ENCODE assay signal across 8 mouse cellular contexts in genomic region chr1:194619353-194620244, GRCm38 (mm10). TPM values are rescaled to one million over a fixed set of nuclear protein-coding genes. Genes with fewer than 3 reads are reported as not detected.
A peak's percentile ranks its signal among the peaks of the same experiment; 100 is the strongest.
DNase-seq lines count a peak whose midpoint lies in the region; ATAC-seq lines count a peak whose summit lies in the region.

No protein-coding gene starts in this region.

- ATAC-seq in hindbrain, embryonic 13.5 days (ENCODE audit: low FRiP score) = peak; percentile 95

- peak overlapping the region; percentile 97 for H3K9ac ChIP-seq in hindbrain, embryonic 13.5 days

- peaks cover 49% of the 10 kb centered on the region for H3K4me1 ChIP-seq in hindbrain, embryonic 13.5 days (replicated peaks)

- H3K36me3 ChIP-seq in hindbrain, embryonic 13.5 days = no peaks in the 10 kb centered on the region

- under 1% methylated on average over 62 of the region's 62 CpGs for WGBS in hindbrain, embryonic 13.5 days

- DNase-seq in ZHBTc4 (ENCODE audit: low read depth, low spot score) = peak; percentile 89
- DNase-seq in cerebellum, postnatal 36 days = peak; percentile 92
- DNase-seq in frontal cortex, postnatal 25 days (ENCODE audit: low spot score in 2 of 2) = peak; percentile 84 to 87
- peak; percentile 88 for DNase-seq in layer of hippocampus, postnatal 36 days
- peak; percentile 87 for DNase-seq in lung, postnatal 14 days
- DNase-seq in retina, postnatal 7 days (ENCODE audit: low read depth, low spot score) = peak; percentile 79
- DNase-seq in thymus, postnatal 4 days = peak; percentile 68

- peak overlapping the region; percentile 96 for H3K4me3 ChIP-seq in hindbrain, embryonic 13.5 days

- no peaks in the 10 kb centered on the region for H3K27me3 ChIP-seq in hindbrain, embryonic 13.5 days

- peak overlapping the region; percentile 63 for H3K4me2 ChIP-seq in hindbrain, embryonic 13.5 days

- H3K9me3 ChIP-seq in hindbrain, embryonic 13.5 days = no peaks in the 10 kb centered on the region

- H3K27ac ChIP-seq in hindbrain, embryonic 13.5 days = peak overlapping the region; percentile 97

RNA-seq across cellular contexts. Expression of gene Plxna2, which starts 1.6 kb away (rescaled TPM):
- polyA plus RNA-seq in hindbrain, embryonic 13.5 days (2015; fragmentation: Nextera tagmentation; extraction: Ambion mirVana) = 36.1 and 36.5 TPM in 2 replicates
- total RNA-seq in layer of hippocampus, postnatal 36 days (2021) = 10 to 100 TPM; 65.0 to 73.0 TPM

Comparison
In these comparisons a context has a peak if more than half of its experiments do, and no peak if none do; other contexts are left out.
1. Peak in every context shown above with its lines: DNase-seq, ATAC-seq, H3K4me3 ChIP-seq and H3K27ac ChIP-seq.